Mouse (Mus musculus): ENCODE data around the gene Rasa3. TPM values are rescaled to one million over a fixed set of nuclear protein-coding genes. Genes with fewer than 3 reads are reported as not detected.

Rasa3 gene
- polyA plus RNA-seq, 1 experiment from 2014 or later: 19.2 TPM

DNA sequence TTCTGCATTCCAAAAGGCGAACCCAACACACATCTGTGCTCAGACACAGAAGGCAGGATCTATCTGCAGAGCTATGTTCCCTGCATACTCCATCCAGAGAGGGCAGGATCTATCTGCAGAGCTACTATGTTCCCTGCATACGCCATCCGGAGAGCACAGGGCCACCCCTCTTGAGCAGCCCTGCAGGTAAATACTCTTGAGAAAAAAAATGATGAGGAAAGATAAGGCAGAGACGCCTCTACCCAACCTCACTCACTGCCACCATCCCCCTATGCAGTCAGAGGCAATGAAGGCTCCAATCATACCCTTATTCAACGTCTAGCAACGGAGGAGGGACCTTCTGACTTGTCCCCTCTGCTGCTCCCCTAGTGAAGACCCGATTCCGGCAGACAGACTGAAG is 1.9 kb downstream of the Rasa3 start:
- 19% methylated on average over 8 of the region's 8 CpGs for WGBS (ENCODE audit: insufficient replicate concordance)
- no peaks in the 10 kb centered on the region for H3K9me3 ChIP-seq (replicated peaks; ENCODE audit: control insufficient read depth, low read length)
- peak overlapping the region; percentile 81 for H3K27ac ChIP-seq (ENCODE audit: low read length)
- H3K27me3 ChIP-seq (ENCODE audit: control insufficient read depth, insufficient read depth, low read depth, low read length): peaks cover 3% of the 10 kb centered on the region
- no peak for ATAC-seq (ENCODE audit: low read depth)
- peak overlapping the region; percentile 33; the same call in 1 of the 2 replicates for H3K9ac ChIP-seq (ENCODE audit: low read depth, low read length)
- peak overlapping the region; percentile 93 for H3K4me2 ChIP-seq (ENCODE audit: low read depth, low read length)
- H3K36me3 ChIP-seq (ENCODE audit: control insufficient read depth, insufficient read depth): no peaks in the 10 kb centered on the region
- H3K4me1 ChIP-seq (ENCODE audit: control insufficient read depth, low read depth, low read length): peaks cover 45% of the 10 kb centered on the region
- H3K4me3 ChIP-seq (ENCODE audit: low read depth, low read length): peak overlapping the region; percentile 75

- H3K9me3 ChIP-seq (replicated peaks; ENCODE audit: control insufficient read depth, low read length): no peaks in the 10 kb centered on the region
- peaks cover 45% of the 10 kb centered on the region for H3K4me1 ChIP-seq (ENCODE audit: control insufficient read depth, low read depth, low read length)
- peak overlapping the region; percentile 75 for H3K4me3 ChIP-seq (ENCODE audit: low read depth, low read length)
- H3K36me3 ChIP-seq (ENCODE audit: control insufficient read depth, insufficient read depth): no peaks in the 10 kb centered on the region
- H3K4me2 ChIP-seq (ENCODE audit: low read depth, low read length): peak overlapping the region; percentile 93
- 17% methylated on average over 4 of the region's 4 CpGs for WGBS (ENCODE audit: insufficient replicate concordance)
- peak overlapping the region; percentile 81 for H3K27ac ChIP-seq (ENCODE audit: low read length)
- H3K9ac ChIP-seq (ENCODE audit: low read depth, low read length): no peak overlapping the region
- peaks cover 3% of the 10 kb centered on the region for H3K27me3 ChIP-seq (ENCODE audit: control insufficient read depth, insufficient read depth, low read depth, low read length)
- no peak for ATAC-seq (ENCODE audit: low read depth)
Observed at GRCm38 (mm10) chr8:13675121-13675520, 2.3 kb downstream of the Rasa3 start.

DNA sequence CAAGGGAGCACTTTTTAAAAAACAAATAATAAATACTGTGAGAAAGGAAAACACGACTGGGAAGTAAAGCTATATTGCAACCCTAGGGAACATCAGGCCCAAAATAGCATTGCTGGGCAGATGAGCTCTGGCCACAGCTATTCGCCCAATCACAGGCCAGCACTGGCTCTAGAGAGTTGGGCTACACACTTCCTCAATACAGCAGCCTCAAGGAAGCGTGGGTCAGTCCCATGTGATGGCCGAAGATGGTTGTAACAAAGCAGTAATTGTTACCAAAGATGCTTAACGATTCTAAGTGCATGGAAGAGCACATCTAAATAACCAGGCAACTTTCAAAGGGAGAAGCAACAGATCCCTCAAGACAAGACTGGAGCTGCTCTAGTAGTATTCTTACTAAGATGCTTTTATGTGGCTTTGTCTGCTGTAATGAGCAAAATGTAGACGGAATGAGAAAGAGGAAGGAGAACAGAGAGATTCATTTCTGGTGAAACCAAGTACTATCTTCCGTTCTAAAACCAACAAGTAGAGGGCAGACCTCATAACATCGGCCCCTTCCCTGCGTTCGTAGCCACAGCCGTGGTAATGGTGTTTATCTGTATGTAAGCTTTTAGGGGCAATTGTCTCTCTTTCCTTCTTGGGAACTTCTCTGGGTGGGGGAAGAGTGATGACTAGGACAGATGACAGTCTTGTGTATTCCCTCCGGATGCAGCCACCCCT is 3.0 kb downstream of the Rasa3 start:
- no peak for ATAC-seq (ENCODE audit: low read depth)
- H3K27ac ChIP-seq (ENCODE audit: low read length): peak overlapping the region; percentile 81
- no peak overlapping the region for H3K9ac ChIP-seq (ENCODE audit: low read depth, low read length)
- H3K27me3 ChIP-seq (ENCODE audit: control insufficient read depth, insufficient read depth, low read depth, low read length): peaks cover 3% of the 10 kb centered on the region
- H3K4me3 ChIP-seq (ENCODE audit: low read depth, low read length): peak overlapping the region; percentile 75; the same call in 1 of the 2 replicates
- H3K36me3 ChIP-seq (ENCODE audit: control insufficient read depth, insufficient read depth): no peaks in the 10 kb centered on the region
- peaks cover 45% of the 10 kb centered on the region for H3K4me1 ChIP-seq (ENCODE audit: control insufficient read depth, low read depth, low read length)
- 14% methylated on average over 12 of the region's 12 CpGs for WGBS (ENCODE audit: insufficient replicate concordance)
- peak overlapping the region; percentile 93; the same call in 1 of the 2 replicates for H3K4me2 ChIP-seq (ENCODE audit: low read depth, low read length)
- no peaks in the 10 kb centered on the region for H3K9me3 ChIP-seq (replicated peaks; ENCODE audit: control insufficient read depth, low read length)

GRCm38 (mm10) chr8:13673215-13673614 is 4.2 kb downstream of the Rasa3 start:
- Histone ChIP-seq H3K9ac (ENCODE audit: low read depth, low read length) (no peak overlapping the region), H3K4me1 (ENCODE audit: control insufficient read depth, low read depth, low read length) (peaks cover 42% of the 10 kb centered on the region)

GRCm38 (mm10) chr8:13671246-13672003 is 6.0 kb downstream of the Rasa3 start:
- Histone ChIP-seq H3K9ac (ENCODE audit: low read depth, low read length) (no peak overlapping the region), H3K9me3 (replicated peaks; ENCODE audit: control insufficient read depth, low read length) (no peaks in the 10 kb centered on the region), H3K27me3 (ENCODE audit: control insufficient read depth, insufficient read depth, low read depth, low read length) (peaks cover 3% of the 10 kb centered on the region), H3K4me3 (ENCODE audit: low read depth, low read length) (no peak overlapping the region), H3K4me2 (ENCODE audit: low read depth, low read length) (no peak overlapping the region), H3K4me1 (ENCODE audit: control insufficient read depth, low read depth, low read length) (peaks cover 32% of the 10 kb centered on the region), H3K27ac (ENCODE audit: low read length) (peak overlapping the region; percentile 21; the same call in 1 of the 2 replicates), H3K36me3 (ENCODE audit: control insufficient read depth, insufficient read depth) (no peaks in the 10 kb centered on the region)
- 34% methylated on average over 10 of the region's 10 CpGs for WGBS (ENCODE audit: insufficient replicate concordance)
- peak; percentile 54 for ATAC-seq (ENCODE audit: low read depth)

More at GRCm38 (mm10) chr8:13673215-13673614, 4.2 kb downstream of the Rasa3 start:
- Histone ChIP-seq H3K4me3 (ENCODE audit: low read depth, low read length) (no peak overlapping the region), H3K27me3 (ENCODE audit: control insufficient read depth, insufficient read depth, low read depth, low read length) (peaks cover 3% of the 10 kb centered on the region), H3K27ac (ENCODE audit: low read length) (no peak overlapping the region; the same call in 1 of the 2 replicates), H3K9me3 (replicated peaks; ENCODE audit: control insufficient read depth, low read length) (no peaks in the 10 kb centered on the region), H3K4me2 (ENCODE audit: low read depth, low read length) (no peak overlapping the region), H3K36me3 (ENCODE audit: control insufficient read depth, insufficient read depth) (no peaks in the 10 kb centered on the region)
- ATAC-seq (ENCODE audit: low read depth): no peak
- 59% methylated on average over 4 of the region's 4 CpGs for WGBS (ENCODE audit: insufficient replicate concordance)

DNA sequence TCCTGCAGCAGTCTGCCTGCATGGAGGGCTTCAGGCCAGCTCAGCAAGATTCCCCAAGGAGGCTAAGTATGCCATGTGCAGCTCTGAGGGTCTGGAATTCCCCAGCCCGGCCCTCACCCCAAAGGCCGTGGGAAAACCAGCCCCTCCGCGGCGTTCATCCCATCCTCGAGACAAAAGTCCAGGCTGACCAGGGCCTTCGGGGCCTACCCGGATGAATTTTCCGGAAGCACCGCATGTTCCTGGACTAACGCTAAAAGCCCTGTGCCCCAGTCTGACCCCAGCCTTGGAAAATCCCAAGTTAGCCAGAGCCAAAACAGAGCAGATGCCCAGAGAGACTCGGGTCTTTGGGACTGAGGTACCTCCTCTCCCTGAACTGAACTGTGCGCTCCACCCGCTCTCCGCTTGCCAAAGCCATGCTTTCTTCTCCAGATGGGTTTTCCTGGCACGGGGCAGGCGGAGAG is 7.4 kb downstream of the Rasa3 start:
- Histone ChIP-seq H3K4me2 (ENCODE audit: low read depth, low read length) (no peak overlapping the region), H3K36me3 (ENCODE audit: control insufficient read depth, insufficient read depth) (no peaks in the 10 kb centered on the region), H3K9me3 (replicated peaks; ENCODE audit: control insufficient read depth, low read length) (no peaks in the 10 kb centered on the region), H3K27me3 (ENCODE audit: control insufficient read depth, insufficient read depth, low read depth, low read length) (no peaks in the 10 kb centered on the region), H3K27ac (ENCODE audit: low read length) (no peak overlapping the region), H3K9ac (ENCODE audit: low read depth, low read length) (no peak overlapping the region), H3K4me3 (ENCODE audit: low read depth, low read length) (no peak overlapping the region), H3K4me1 (ENCODE audit: control insufficient read depth, low read depth, low read length) (peaks cover 25% of the 10 kb centered on the region)
- 82% methylated on average over 17 of the region's 17 CpGs for WGBS (ENCODE audit: insufficient replicate concordance)
- ATAC-seq (ENCODE audit: low read depth): no peak

GRCm38 (mm10) chr8:13668367-13668766 is 9.0 kb downstream of the Rasa3 start:
- no peak for ATAC-seq (ENCODE audit: low read depth)
- H3K4me3 ChIP-seq (ENCODE audit: low read depth, low read length): no peak overlapping the region
- no peak overlapping the region for H3K27ac ChIP-seq (ENCODE audit: low read length)
- no peaks in the 10 kb centered on the region for H3K9me3 ChIP-seq (replicated peaks; ENCODE audit: control insufficient read depth, low read length)
- no peaks in the 10 kb centered on the region for H3K27me3 ChIP-seq (ENCODE audit: control insufficient read depth, insufficient read depth, low read depth, low read length)
- WGBS (ENCODE audit: insufficient replicate concordance): 83% methylated on average over 10 of the region's 10 CpGs
- no peak overlapping the region for H3K9ac ChIP-seq (ENCODE audit: low read depth, low read length)
- no peaks in the 10 kb centered on the region for H3K36me3 ChIP-seq (ENCODE audit: control insufficient read depth, insufficient read depth)
- H3K4me2 ChIP-seq (ENCODE audit: low read depth, low read length): no peak overlapping the region
- peaks cover 22% of the 10 kb centered on the region for H3K4me1 ChIP-seq (ENCODE audit: control insufficient read depth, low read depth, low read length)

DNA sequence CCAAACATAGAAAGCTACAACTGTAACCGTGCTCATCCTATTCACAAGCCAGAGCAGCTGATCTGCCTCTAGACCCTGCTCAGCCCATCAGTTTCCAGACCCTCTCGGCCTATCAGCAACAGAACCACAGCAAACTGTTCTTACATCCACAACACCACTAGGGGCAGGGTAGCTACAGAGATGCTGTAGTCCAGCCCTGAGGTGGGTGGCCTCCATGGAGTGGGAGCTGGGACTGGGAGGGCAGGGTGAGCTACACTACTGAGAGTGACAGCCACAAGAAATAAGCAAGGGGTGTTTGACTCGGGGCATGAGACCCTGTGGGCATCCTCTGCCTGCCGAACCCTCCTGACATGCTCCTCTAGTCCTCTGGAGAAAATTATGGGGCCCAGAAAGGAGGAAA is 9.5 kb downstream of the Rasa3 start:
- ATAC-seq (ENCODE audit: low read depth): no peak
- WGBS (ENCODE audit: insufficient replicate concordance): 70% methylated on average over 4 of the region's 4 CpGs
- H3K9ac ChIP-seq (ENCODE audit: low read depth, low read length): no peak overlapping the region

GRCm38 (mm10) chr8:13665944-13666343 is 11.5 kb downstream of the Rasa3 start:
- Histone ChIP-seq H3K4me3 (ENCODE audit: low read depth, low read length) (no peak overlapping the region), H3K9ac (ENCODE audit: low read depth, low read length) (no peak overlapping the region), H3K27ac (ENCODE audit: low read length) (no peak overlapping the region), H3K4me2 (ENCODE audit: low read depth, low read length) (no peak overlapping the region), H3K4me1 (ENCODE audit: control insufficient read depth, low read depth, low read length) (peaks cover 8% of the 10 kb centered on the region), H3K27me3 (ENCODE audit: control insufficient read depth, insufficient read depth, low read depth, low read length) (no peaks in the 10 kb centered on the region), H3K36me3 (ENCODE audit: control insufficient read depth, insufficient read depth) (no peaks in the 10 kb centered on the region), H3K9me3 (replicated peaks; ENCODE audit: control insufficient read depth, low read length) (no peaks in the 10 kb centered on the region)
- no peak for ATAC-seq (ENCODE audit: low read depth)
- 25% methylated on average over 8 of the region's 8 CpGs for WGBS (ENCODE audit: insufficient replicate concordance)

More for the DNA sequence above, 9.5 kb downstream of the Rasa3 start:
- Histone ChIP-seq H3K4me3 (ENCODE audit: low read depth, low read length) (no peak overlapping the region), H3K4me2 (ENCODE audit: low read depth, low read length) (no peak overlapping the region), H3K27ac (ENCODE audit: low read length) (no peak overlapping the region), H3K36me3 (ENCODE audit: control insufficient read depth, insufficient read depth) (no peaks in the 10 kb centered on the region), H3K4me1 (ENCODE audit: control insufficient read depth, low read depth, low read length) (peaks cover 22% of the 10 kb centered on the region), H3K9me3 (replicated peaks; ENCODE audit: control insufficient read depth, low read length) (no peaks in the 10 kb centered on the region), H3K27me3 (ENCODE audit: control insufficient read depth, insufficient read depth, low read depth, low read length) (no peaks in the 10 kb centered on the region)
